Mouse (Mus musculus): ENCODE results near the gene Rbm14.

DNA sequence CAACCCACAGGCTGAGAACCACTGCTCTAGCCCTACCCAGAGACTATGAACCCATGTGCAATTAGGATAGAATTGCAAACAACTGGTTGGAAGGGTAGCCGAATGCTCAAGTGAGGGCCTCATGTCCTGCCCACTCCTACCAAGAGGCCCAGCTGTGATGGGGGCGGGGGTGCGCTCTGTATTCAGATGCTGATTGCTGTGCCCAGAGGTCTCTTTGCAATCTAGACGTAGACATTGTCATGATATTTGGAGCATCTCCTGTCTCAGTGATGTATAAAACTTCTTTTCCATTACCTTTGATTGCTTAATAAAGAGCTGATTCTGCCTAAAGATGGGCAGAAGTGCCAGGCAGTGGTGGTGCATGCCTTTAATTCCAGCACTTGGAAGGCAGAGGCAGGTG is 38.4 kb upstream of the Rbm14 start:
- TF ChIP-seq CTCF (IDR thresholded peaks at IDR 0.05; ENCODE audit: insufficient read depth, low read length) (no peak), POLR2A (IDR thresholded peaks at IDR 0.05; ENCODE audit: borderline replicate concordance, extremely low read depth, low read depth, low read length) (no peak)
